Mouse (Mus musculus) CH12.LX (cell line): ENCODE measurements at regions not wholly inside any gene's neighbourhood (a gene's known extent, or its start where the extent isn't known, plus 50 kb on each side); places are given as distances from the start of the nearest gene placed in this dataset.

Experiments used
- CTCF ChIP-seq, 2 experiments: IDR thresholded peaks in 1 of 2; conservative IDR thresholded peaks in 1 of 2; 2 replicates each; pipeline ENCODE4 v1.5.1; 2011 to 2012; ENCODE audit warnings: low read depth in 2 of 2, low read length in 2 of 2, improper control_type of control experiment in 1 of 2, inconsistent platforms in 1 of 2, mild to moderate bottlenecking in 1 of 2, moderate library complexity in 1 of 2
- EP300 ChIP-seq: IDR thresholded peaks from 2 replicates; pipeline ENCODE4 v1.6.1; 2011; ENCODE audit warnings: low read length, improper control_type of control experiment
- ETS1 ChIP-seq: conservative IDR thresholded peaks from 2 replicates; pipeline ENCODE4 v1.6.1; 2012; ENCODE audit warnings: low read depth, mild to moderate bottlenecking, inconsistent platforms, low read length, improper control_type of control experiment, moderate library complexity
- KAT2A ChIP-seq: IDR thresholded peaks from 2 replicates; pipeline ENCODE4 v1.6.1; 2012; ENCODE audit warnings: low read length, improper control_type of control experiment, inconsistent platforms; ENCODE audit not compliant: insufficient replicate concordance
- MAFK ChIP-seq: IDR thresholded peaks from 2 replicates; pipeline ENCODE4 v1.6.1; 2011; ENCODE audit warnings: low read length, improper control_type of control experiment; ENCODE audit not compliant: insufficient replicate concordance
- MAZ ChIP-seq: IDR thresholded peaks from 2 replicates; pipeline ENCODE4 v1.6.1; 2012; ENCODE audit warnings: low read depth, mild to moderate bottlenecking, inconsistent platforms, low read length, improper control_type of control experiment, moderate library complexity
- MEF2A ChIP-seq: IDR thresholded peaks from 2 replicates; pipeline ENCODE4 v1.6.1; 2014; ENCODE audit warnings: low read depth, mild to moderate bottlenecking, inconsistent platforms, low read length, improper control_type of control experiment, borderline replicate concordance
- MYC ChIP-seq: IDR thresholded peaks from 2 replicates; pipeline ENCODE4 v1.6.1; 2011; ENCODE audit warnings: low read depth, mild to moderate bottlenecking, improper control_type of control experiment, low read length
- POLR2A ChIP-seq: IDR thresholded peaks from 2 replicates; pipeline ENCODE4 v1.6.1; 2011; ENCODE audit warnings: low read depth, mild to moderate bottlenecking, improper control_type of control experiment, low read length
- RCOR1 ChIP-seq: conservative IDR thresholded peaks from 2 replicates; pipeline ENCODE4 v1.6.1; 2012; ENCODE audit warnings: low read depth, mild to moderate bottlenecking, inconsistent platforms, low read length, improper control_type of control experiment
- TCF12 ChIP-seq: IDR thresholded peaks from 2 replicates; pipeline ENCODE4 v1.6.1; 2014; ENCODE audit warnings: low read depth, mild to moderate bottlenecking, inconsistent platforms, low read length, improper control_type of control experiment

- no peak for TF ChIP-seq POLR2A
- no peak for TF ChIP-seq MYC
- no peak for TF ChIP-seq CTCF (conservative IDR thresholded peaks at IDR 0.05 in 1 of 2, IDR thresholded peaks at IDR 0.05 in 1 of 2; ENCODE audit: low read depth in 2 of 2, low read length in 2 of 2)
- TF ChIP-seq MEF2A = no peak
- no peak for TF ChIP-seq MAFK
- TF ChIP-seq TCF12 = no peak
- TF ChIP-seq KAT2A = no peak
- TF ChIP-seq EP300 = no peak
- TF ChIP-seq ETS1 = no peak
- no peak for TF ChIP-seq MAZ
- TF ChIP-seq RCOR1 = no peak
Observed at GRCm38 (mm10) chr2:45522310-45522709, 405.1 kb upstream of the Zeb2 start.
